Mouse (Mus musculus) embryonic facial prominence, embryonic 15.5 days (tissue): ENCODE results near the gene Pramef20. TPM values are rescaled to one million over a fixed set of nuclear protein-coding genes. Genes with fewer than 3 reads are reported as not detected.
"Not testable (repeated sequence)": the region's sequence is repeated elsewhere in the genome, so short reads cannot be mapped to it uniquely, and the experiment has no call there.

Experiments used
- ATAC-seq: fragments of 200-750 bp; cut with Nextera tagmentation; 2 replicates; pipeline ENCODE4 v1.8.0; 2017; ENCODE audit warnings: low read depth, moderate TSS enrichment; ENCODE audit not compliant: insufficient number of reproducible peaks, low FRiP score, low TSS enrichment
- H3K27ac ChIP-seq: fragments of 300-500 bp; sonication (generic); replicated peaks from 2 replicates; pipeline ENCODE4 v1.5.1; 2015; ENCODE audit warnings: mild to moderate bottlenecking, inconsistent platforms
- H3K27me3 ChIP-seq: fragments of 300-500 bp; sonication (generic); 2 replicates; pipeline ENCODE4 v1.6.1; 2015; ENCODE audit warnings: inconsistent platforms
- H3K36me3 ChIP-seq: fragments of 300-500 bp; sonication (generic); 2 replicates; pipeline ENCODE4 v1.6.1; 2015; ENCODE audit warnings: mild to moderate bottlenecking, inconsistent platforms
- H3K4me1 ChIP-seq: fragments of 300-500 bp; sonication (generic); 2 replicates; pipeline ENCODE4 v1.6.1; 2015; ENCODE audit warnings: inconsistent platforms
- H3K4me2 ChIP-seq: fragments of 300-500 bp; sonication (generic); replicated peaks from 2 replicates; pipeline ENCODE4 v1.6.1; 2015; ENCODE audit warnings: mild to moderate bottlenecking, inconsistent platforms
- H3K4me3 ChIP-seq: fragments of 300-500 bp; sonication (generic); replicated peaks from 2 replicates; pipeline ENCODE4 v1.5.1; 2015; ENCODE audit warnings: mild to moderate bottlenecking, inconsistent platforms
- H3K9ac ChIP-seq: fragments of 300-500 bp; sonication (generic); 2 replicates; pipeline ENCODE4 v1.6.1; 2015; ENCODE audit warnings: inconsistent platforms
- H3K9me3 ChIP-seq: fragments of 300-500 bp; sonication (generic); replicated peaks from 2 replicates; pipeline ENCODE4 v1.6.1; 2016; ENCODE audit warnings: inconsistent platforms
- WGBS: fragments of 180-500 bp; shearing (Covaris S2); methylation state at CpG from one replicate; pipeline ENCODE4 v1.1.7; 2015; 5-methylcytosine and 5-hydroxymethylcytosine counted together
- polyA plus RNA-seq: library from polyadenylated mRNA; unstranded; fragments of >200 nt; fragmentation: Nextera tagmentation; extraction: Ambion mirVana; gene quantifications from 2 replicates; pipeline ENCODE4 v1.2.1, GENCODE M21; 2015

Gene Pramef20
- polyA plus RNA-seq: not detected in 2 replicates

GRCm38 (mm10) chr4:144377911-144378310 is at the start of gene Pramef20:
TSS of gene Pramef20 (minus strand) at chr4:144377933.
- H3K4me1 ChIP-seq: no peaks in the 10 kb centered on the region
- H3K4me2 ChIP-seq: no peak within 1 kb of the TSS
- no peak for ATAC-seq
- H3K27me3 ChIP-seq: no peaks in the 10 kb centered on the region
- H3K36me3 ChIP-seq: no peaks in the 10 kb centered on the region
- H3K27ac ChIP-seq: no peak within 1 kb of the TSS
- H3K4me3 ChIP-seq: no peak within 1 kb of the TSS
- H3K9ac ChIP-seq: no peak within 1 kb of the TSS
- 59% methylated on average over 2 of the region's 2 CpGs for WGBS
- 0 out of 2 replicates have a peak, but pooled peaks cover 7% of the 10 kb centered on the region for H3K9me3 ChIP-seq

- H3K9ac ChIP-seq: no peak overlapping the region
- H3K9me3 ChIP-seq: no peaks in the 10 kb centered on the region
- no peak overlapping the region for H3K4me2 ChIP-seq
- H3K36me3 ChIP-seq: no peaks in the 10 kb centered on the region
- WGBS: 69% methylated on average over 5 of the region's 5 CpGs
- no peak overlapping the region for H3K4me3 ChIP-seq
- H3K27ac ChIP-seq: no peak overlapping the region
- no peaks in the 10 kb centered on the region for H3K4me1 ChIP-seq
- no peak for ATAC-seq
- no peaks in the 10 kb centered on the region for H3K27me3 ChIP-seq
These were observed 46.9 kb upstream of the Pramef20 start for GRCm38 (mm10) chr4:144424590-144424989.

- no peak overlapping the region for H3K27ac ChIP-seq
- no peaks in the 10 kb centered on the region for H3K4me1 ChIP-seq
- no peak overlapping the region for H3K9ac ChIP-seq
- H3K9me3 ChIP-seq: 0 out of 2 replicates have a peak, but pooled peaks cover 3% of the 10 kb centered on the region
- no peak for ATAC-seq
- H3K4me2 ChIP-seq: no peak overlapping the region
- H3K4me3 ChIP-seq: no peak overlapping the region
- no peaks in the 10 kb centered on the region for H3K36me3 ChIP-seq
- H3K27me3 ChIP-seq: no peaks in the 10 kb centered on the region
These were observed 42.9 kb upstream of the Pramef20 start for GRCm38 (mm10) chr4:144420644-144421043.

GRCm38 (mm10) chr4:144408290-144408689 is 30.6 kb upstream of the Pramef20 start, which contains the start of gene Pramef12:
TSS of gene Pramef12 (minus strand) at chr4:144408464.
- ATAC-seq: no peak
- no peak within 1 kb of the TSS for H3K27ac ChIP-seq
- no peaks in the 10 kb centered on the region; the same call in 1 of the 2 replicates for H3K9me3 ChIP-seq
- H3K4me1 ChIP-seq: no peaks in the 10 kb centered on the region
- H3K9ac ChIP-seq: no peak within 1 kb of the TSS
- H3K36me3 ChIP-seq: no peaks in the 10 kb centered on the region
- H3K4me3 ChIP-seq: no peak within 1 kb of the TSS
- no peaks in the 10 kb centered on the region for H3K27me3 ChIP-seq
- H3K4me2 ChIP-seq: no peak within 1 kb of the TSS
- 73% methylated on average over 9 of the region's 9 CpGs for WGBS

- no peaks in the 10 kb centered on the region; the same call in 1 of the 2 replicates for H3K9me3 ChIP-seq
- no peaks in the 10 kb centered on the region for H3K27me3 ChIP-seq
- 65% methylated on average over 3 of the region's 3 CpGs for WGBS
These were observed 28.5 kb upstream of the Pramef20 start for GRCm38 (mm10) chr4:144406261-144406660.

GRCm38 (mm10) chr4:144404456-144405086 is 26.8 kb upstream of the Pramef20 start:
- H3K9ac ChIP-seq: no peak overlapping the region
- H3K36me3 ChIP-seq: no peaks in the 10 kb centered on the region
- H3K27ac ChIP-seq: peak overlapping the region; percentile 72
- no peaks in the 10 kb centered on the region for H3K9me3 ChIP-seq
- no peaks in the 10 kb centered on the region for H3K4me1 ChIP-seq
- peak; percentile 68; the same call in 1 of the 2 replicates for ATAC-seq
- WGBS: 5% methylated on average over 17 of the region's 17 CpGs
- peak overlapping the region; percentile 48 for H3K4me2 ChIP-seq
- H3K4me3 ChIP-seq: peak overlapping the region; percentile 29
- no peaks in the 10 kb centered on the region for H3K27me3 ChIP-seq

More at GRCm38 (mm10) chr4:144406261-144406660, 28.5 kb upstream of the Pramef20 start:
- Histone ChIP-seq H3K4me1 (no peaks in the 10 kb centered on the region), H3K4me3 (no peak overlapping the region), H3K9ac (no peak overlapping the region), H3K4me2 (no peak overlapping the region), H3K36me3 (no peaks in the 10 kb centered on the region), H3K27ac (no peak overlapping the region)
- ATAC-seq: no peak

GRCm38 (mm10) chr4:144402712-144403111 is 25.0 kb upstream of the Pramef20 start:
- H3K27ac ChIP-seq: no peak overlapping the region
- H3K9ac ChIP-seq: no peak overlapping the region
- no peaks in the 10 kb centered on the region for H3K36me3 ChIP-seq
- WGBS: 55% methylated on average over 4 of the region's 4 CpGs
- ATAC-seq: no peak
- no peaks in the 10 kb centered on the region for H3K9me3 ChIP-seq
- H3K4me2 ChIP-seq: no peak overlapping the region
- H3K27me3 ChIP-seq: no peaks in the 10 kb centered on the region
- no peak overlapping the region for H3K4me3 ChIP-seq
- no peaks in the 10 kb centered on the region for H3K4me1 ChIP-seq

GRCm38 (mm10) chr4:144396316-144396715 is 18.6 kb upstream of the Pramef20 start:
- no peak overlapping the region for H3K4me2 ChIP-seq
- 36% methylated on average over 3 of the region's 3 CpGs for WGBS

GRCm38 (mm10) chr4:144357642-144358041 is 20.1 kb downstream of the Pramef20 start, which contains the start of gene Gm13119:
TSS of gene Gm13119 (plus strand) at chr4:144357942.
- not testable (repeated sequence) for H3K27ac ChIP-seq, ATAC-seq, H3K9me3 ChIP-seq, H3K36me3 ChIP-seq, H3K27me3 ChIP-seq, H3K4me1 ChIP-seq, H3K4me2 ChIP-seq, H3K9ac ChIP-seq, H3K4me3 ChIP-seq
- WGBS: 80% methylated on average over 3 of the region's 3 CpGs

More at GRCm38 (mm10) chr4:144396316-144396715, 18.6 kb upstream of the Pramef20 start:
- Histone ChIP-seq H3K27me3 (no peaks in the 10 kb centered on the region), H3K9me3 (no peaks in the 10 kb centered on the region; the same call in 1 of the 2 replicates), H3K36me3 (no peaks in the 10 kb centered on the region), H3K9ac (no peak overlapping the region), H3K4me3 (no peak overlapping the region), H3K4me1 (no peaks in the 10 kb centered on the region), H3K27ac (no peak overlapping the region)
- ATAC-seq: no peak

- 70% methylated on average over 3 of the region's 3 CpGs for WGBS
- H3K36me3 ChIP-seq: not testable (repeated sequence)
These were observed 41.9 kb downstream of the Pramef20 start for GRCm38 (mm10) chr4:144335856-144336255.

GRCm38 (mm10) chr4:144329949-144330348 is 47.8 kb downstream of the Pramef20 start, which contains the start of gene Gm13128:
TSS of gene Gm13128 (plus strand) at chr4:144330249.
- H3K9me3 ChIP-seq, H3K27me3 ChIP-seq, H3K27ac ChIP-seq, H3K36me3 ChIP-seq, H3K9ac ChIP-seq, ATAC-seq, H3K4me2 ChIP-seq, H3K4me1 ChIP-seq, H3K4me3 ChIP-seq: not testable (repeated sequence)
- 59% methylated on average over 4 of the region's 4 CpGs for WGBS

More at GRCm38 (mm10) chr4:144335856-144336255, 41.9 kb downstream of the Pramef20 start:
- H3K27ac ChIP-seq, H3K27me3 ChIP-seq, H3K9me3 ChIP-seq, H3K9ac ChIP-seq, H3K4me2 ChIP-seq, H3K4me1 ChIP-seq, H3K4me3 ChIP-seq, ATAC-seq: not testable (repeated sequence)
